Mouse (Mus musculus) C2C12 (cell line): ENCODE data around the gene Ren1.

Experiments
- CTCF ChIP-seq: IDR thresholded peaks from one replicate; pipeline ENCODE4 v1.5.1; 2011; ENCODE audit not compliant: control insufficient read depth, insufficient read depth, insufficient read length
- MYOD1 ChIP-seq: IDR thresholded peaks from one replicate; pipeline ENCODE4 v1.6.1; 2011; ENCODE audit warnings: low read depth; ENCODE audit not compliant: control insufficient read depth, insufficient read length
- MYOG ChIP-seq: IDR thresholded peaks from one replicate; pipeline ENCODE4 v1.6.1; 2011; ENCODE audit not compliant: control insufficient read depth, insufficient read length; ENCODE audit errors: extremely low read depth

- TF ChIP-seq CTCF, result no peak
- no peak for TF ChIP-seq MYOG
- no peak for TF ChIP-seq MYOD1
Measured at GRCm38 (mm10) chr1:133317149-133317548, 33.2 kb upstream of the Ren1 start.
